Mouse (Mus musculus): ENCODE data around the gene Hoxd13. TPM values are rescaled to one million over a fixed set of nuclear protein-coding genes. Genes with fewer than 3 reads are reported as not detected.

Gene Hoxd13
- not detected in 2 replicates for polyA plus RNA-seq (2015; fragmentation: Nextera tagmentation; extraction: Ambion mirVana)

GRCm38 (mm10) chr2:74667842-74668357, at the start of gene Hoxd13:
TSS of gene Hoxd13 (plus strand) at chr2:74668310.
- peak within 1 kb of the TSS; percentile 55 for H3K4me3 ChIP-seq
- peak within 1 kb of the TSS; percentile 76 for H3K4me2 ChIP-seq
- peaks cover 16% of the 10 kb centered on the region for H3K4me1 ChIP-seq
- peaks cover 99% of the 10 kb centered on the region for H3K27me3 ChIP-seq (replicated peaks)
- H3K27ac ChIP-seq (replicated peaks) = no peak within 1 kb of the TSS
- no peaks in the 10 kb centered on the region for H3K36me3 ChIP-seq
- 2% methylated on average over 28 of the region's 51 CpGs for WGBS
- H3K9ac ChIP-seq = peak within 1 kb of the TSS; percentile 52; the same call in 1 of the 2 replicates
- peak; percentile 54 for ATAC-seq (ENCODE audit: extremely low read depth, insufficient number of reproducible peaks, low FRiP score, low TSS enrichment)
- H3K9me3 ChIP-seq = no peaks in the 10 kb centered on the region

DNA sequence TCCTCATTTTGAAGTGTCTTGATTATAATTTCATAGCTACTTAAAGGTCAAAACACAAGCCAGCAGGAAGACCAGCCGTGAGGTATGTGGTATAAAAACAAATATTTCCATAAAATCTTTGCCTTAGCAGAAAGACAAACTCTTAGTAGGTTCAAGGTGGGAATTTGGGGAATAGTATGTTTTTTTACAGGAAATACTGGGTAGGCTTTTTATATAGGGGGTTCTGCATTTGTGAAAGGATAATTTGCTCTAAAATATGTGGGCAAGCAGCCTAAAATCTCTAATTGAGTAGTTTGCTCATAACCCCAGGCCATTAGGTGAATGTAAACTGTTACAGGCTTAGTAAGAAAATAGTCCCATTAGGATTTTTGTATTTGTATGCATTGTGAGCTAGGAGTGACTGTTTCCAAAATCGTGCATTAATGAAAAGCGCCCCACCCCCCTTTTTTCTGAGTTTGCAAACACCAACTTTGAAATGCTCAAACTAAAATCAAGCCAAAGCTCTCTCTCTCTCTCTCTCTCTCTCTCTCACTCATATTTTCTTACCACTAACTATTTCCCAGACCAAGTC, 48.3 kb upstream of the Hoxd13 start:
- Histone ChIP-seq H3K27ac (replicated peaks) (no peak overlapping the region), H3K27me3 (replicated peaks) (no peaks in the 10 kb centered on the region), H3K4me2 (no peak overlapping the region), H3K9ac (no peak overlapping the region), H3K4me1 (no peaks in the 10 kb centered on the region), H3K9me3 (no peaks in the 10 kb centered on the region), H3K4me3 (no peak overlapping the region), H3K36me3 (no peaks in the 10 kb centered on the region)
- ATAC-seq (ENCODE audit: extremely low read depth, insufficient number of reproducible peaks, low FRiP score, low TSS enrichment) = no peak
- 75% methylated on average over 3 of the region's 3 CpGs for WGBS

DNA sequence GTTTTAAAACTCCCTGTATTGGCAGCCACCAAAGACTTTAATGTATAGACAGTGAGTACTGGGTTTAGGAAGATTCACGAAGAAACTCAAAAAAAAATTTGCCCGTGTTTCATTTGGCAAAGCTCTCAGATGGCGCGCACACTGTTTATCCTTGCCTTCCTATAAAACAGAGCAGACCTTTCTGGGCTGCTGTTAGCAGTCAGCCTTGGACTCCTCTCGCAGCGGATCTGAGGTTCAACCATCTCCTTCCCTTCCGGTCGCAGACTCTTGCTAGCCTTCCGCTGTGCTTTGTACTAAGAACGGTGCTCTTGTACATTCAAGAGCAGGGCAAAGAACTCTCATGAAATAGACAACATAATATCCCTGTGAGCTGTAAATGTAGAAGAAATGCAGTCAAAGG, 47.7 kb upstream of the Hoxd13 start:
- H3K9ac ChIP-seq = no peak overlapping the region
- H3K4me2 ChIP-seq = no peak overlapping the region
- no peaks in the 10 kb centered on the region for H3K4me1 ChIP-seq
- H3K36me3 ChIP-seq = no peaks in the 10 kb centered on the region
- no peaks in the 10 kb centered on the region for H3K9me3 ChIP-seq
- 84% methylated on average over 10 of the region's 10 CpGs for WGBS
- H3K4me3 ChIP-seq = no peak overlapping the region
- no peaks in the 10 kb centered on the region for H3K27me3 ChIP-seq (replicated peaks)
- no peak overlapping the region for H3K27ac ChIP-seq (replicated peaks)
- no peak for ATAC-seq (ENCODE audit: extremely low read depth, insufficient number of reproducible peaks, low FRiP score, low TSS enrichment)

- Histone ChIP-seq H3K9ac (no peak overlapping the region), H3K36me3 (no peaks in the 10 kb centered on the region)
- 57% methylated on average over 4 of the region's 4 CpGs for WGBS
Measured at GRCm38 (mm10) chr2:74635412-74635811, 32.7 kb upstream of the Hoxd13 start.

GRCm38 (mm10) chr2:74642431-74642830, 25.7 kb upstream of the Hoxd13 start:
- Histone ChIP-seq H3K27ac (replicated peaks) (no peak overlapping the region), H3K9ac (no peak overlapping the region), H3K4me2 (no peak overlapping the region), H3K9me3 (no peaks in the 10 kb centered on the region), H3K27me3 (replicated peaks) (peaks cover 50% of the 10 kb centered on the region), H3K4me1 (no peaks in the 10 kb centered on the region), H3K4me3 (no peak overlapping the region), H3K36me3 (no peaks in the 10 kb centered on the region)
- 68% methylated on average over 5 of the region's 5 CpGs for WGBS
- ATAC-seq (ENCODE audit: extremely low read depth, insufficient number of reproducible peaks, low FRiP score, low TSS enrichment) = no peak

More at GRCm38 (mm10) chr2:74635412-74635811, 32.7 kb upstream of the Hoxd13 start:
- Histone ChIP-seq H3K27ac (replicated peaks) (no peak overlapping the region), H3K27me3 (replicated peaks) (0 out of 2 replicates have a peak, but pooled peaks cover 6% of the 10 kb centered on the region), H3K4me2 (no peak overlapping the region), H3K4me1 (no peaks in the 10 kb centered on the region), H3K4me3 (no peak overlapping the region), H3K9me3 (peaks cover 3% of the 10 kb centered on the region; the same call in 1 of the 2 replicates)
- no peak for ATAC-seq (ENCODE audit: extremely low read depth, insufficient number of reproducible peaks, low FRiP score, low TSS enrichment)

DNA sequence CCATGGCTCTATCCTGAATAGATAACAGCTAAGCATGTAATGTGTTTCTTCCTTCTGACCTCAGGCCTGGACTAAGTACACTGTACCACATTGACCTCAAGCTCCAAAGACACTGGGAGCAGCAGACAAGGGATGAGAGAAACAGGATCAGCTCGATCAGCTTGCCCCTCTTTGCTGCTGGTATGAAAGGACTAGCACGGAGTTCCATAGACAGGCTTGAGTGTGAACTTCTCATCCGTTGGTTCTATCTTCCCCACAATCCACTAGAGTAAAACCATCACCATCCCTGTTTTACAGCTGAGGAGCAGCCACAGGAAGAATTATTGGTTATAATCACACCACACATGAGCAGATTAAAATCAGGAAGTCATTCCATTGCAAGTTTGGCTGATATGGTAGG, 22.5 kb upstream of the Hoxd13 start:
- no peak overlapping the region for H3K4me2 ChIP-seq
- 62% methylated on average over 3 of the region's 3 CpGs for WGBS
- no peaks in the 10 kb centered on the region for H3K4me1 ChIP-seq
- H3K9ac ChIP-seq = no peak overlapping the region
- no peak overlapping the region for H3K27ac ChIP-seq (replicated peaks)
- no peaks in the 10 kb centered on the region for H3K9me3 ChIP-seq
- ATAC-seq (ENCODE audit: extremely low read depth, insufficient number of reproducible peaks, low FRiP score, low TSS enrichment) = no peak
- peaks cover 80% of the 10 kb centered on the region for H3K27me3 ChIP-seq (replicated peaks)
- H3K4me3 ChIP-seq = no peak overlapping the region
- no peaks in the 10 kb centered on the region for H3K36me3 ChIP-seq

- Histone ChIP-seq H3K27me3 (replicated peaks) (peaks cover 95% of the 10 kb centered on the region), H3K36me3 (no peaks in the 10 kb centered on the region), H3K4me1 (no peaks in the 10 kb centered on the region), H3K4me3 (no peak overlapping the region), H3K9me3 (no peaks in the 10 kb centered on the region), H3K4me2 (no peak overlapping the region), H3K9ac (no peak overlapping the region), H3K27ac (replicated peaks) (no peak overlapping the region)
- WGBS = 11% methylated on average over 7 of the region's 7 CpGs
- ATAC-seq (ENCODE audit: extremely low read depth, insufficient number of reproducible peaks, low FRiP score, low TSS enrichment) = no peak
Measured at GRCm38 (mm10) chr2:74647082-74647864, 20.8 kb upstream of the Hoxd13 start.

DNA sequence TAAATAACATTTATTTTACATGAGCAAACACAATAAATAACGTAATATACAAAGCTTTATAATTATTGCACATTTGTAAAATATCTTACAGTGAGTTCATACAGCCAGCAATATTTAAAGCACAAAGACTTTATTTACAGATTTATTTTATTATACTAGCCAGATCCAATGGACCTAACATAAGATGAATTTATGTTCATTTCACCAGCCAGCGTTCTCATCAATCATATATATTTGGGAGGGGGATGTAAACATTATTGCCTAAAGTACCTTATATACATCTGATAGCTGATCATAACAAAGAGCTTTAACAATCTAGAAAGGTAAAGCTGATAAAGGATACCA, 15.1 kb upstream of the Hoxd13 start:
- H3K9ac ChIP-seq = no peak overlapping the region
- 39% methylated on average over 2 of the region's 2 CpGs for WGBS
- no peaks in the 10 kb centered on the region for H3K9me3 ChIP-seq
- H3K27me3 ChIP-seq (replicated peaks) = peaks cover 91% of the 10 kb centered on the region
- no peak for ATAC-seq (ENCODE audit: extremely low read depth, insufficient number of reproducible peaks, low FRiP score, low TSS enrichment)
- H3K36me3 ChIP-seq = no peaks in the 10 kb centered on the region
- no peak overlapping the region for H3K27ac ChIP-seq (replicated peaks)
- no peak overlapping the region for H3K4me2 ChIP-seq
- no peak overlapping the region for H3K4me3 ChIP-seq
- H3K4me1 ChIP-seq = peaks cover 14% of the 10 kb centered on the region

- H3K4me3 ChIP-seq = no peak overlapping the region
- peaks cover 14% of the 10 kb centered on the region for H3K4me1 ChIP-seq
- no peak for ATAC-seq (ENCODE audit: extremely low read depth, insufficient number of reproducible peaks, low FRiP score, low TSS enrichment)
- 13% methylated on average over 17 of the region's 17 CpGs for WGBS
- no peaks in the 10 kb centered on the region for H3K36me3 ChIP-seq
- H3K9ac ChIP-seq = no peak overlapping the region
- no peaks in the 10 kb centered on the region for H3K9me3 ChIP-seq
- H3K4me2 ChIP-seq = no peak overlapping the region
- H3K27me3 ChIP-seq (replicated peaks) = peaks cover 91% of the 10 kb centered on the region
- H3K27ac ChIP-seq (replicated peaks) = no peak overlapping the region
Measured at GRCm38 (mm10) chr2:74653781-74654535, 14.2 kb upstream of the Hoxd13 start.

DNA sequence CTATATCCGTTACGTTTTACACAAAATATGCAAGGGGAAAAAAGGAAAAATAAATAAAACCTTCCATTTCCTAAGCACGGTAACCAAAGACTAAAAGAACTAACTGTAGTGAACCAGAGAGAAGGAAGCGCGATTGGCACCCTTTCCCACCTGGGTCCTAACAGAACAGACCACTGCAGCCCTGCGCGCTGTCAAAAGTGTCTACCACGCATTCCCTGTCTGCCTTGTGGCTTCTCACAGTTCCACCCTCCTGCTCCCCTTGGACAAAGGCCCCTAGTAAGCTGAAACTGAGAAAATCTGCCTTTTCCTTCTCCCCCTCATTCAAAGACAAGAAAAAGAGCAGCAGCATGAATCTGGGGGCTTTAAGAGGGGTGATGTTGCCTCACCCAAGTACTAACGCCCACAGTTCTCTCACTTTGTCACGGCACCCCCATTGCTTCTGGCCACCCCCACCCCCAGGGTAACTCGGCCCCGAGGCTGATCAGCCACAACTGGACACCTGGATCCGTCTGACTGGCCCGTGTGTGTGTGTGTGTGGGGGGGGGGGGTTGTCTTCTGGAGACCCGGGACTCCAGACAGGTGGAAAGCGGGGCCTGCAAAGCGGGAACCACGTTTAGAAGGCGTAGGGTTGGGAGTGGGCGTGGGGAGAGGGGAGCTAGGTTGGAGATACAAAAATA, 13.2 kb upstream of the Hoxd13 start:
- H3K9me3 ChIP-seq = no peaks in the 10 kb centered on the region
- H3K27ac ChIP-seq (replicated peaks) = no peak overlapping the region
- no peak overlapping the region for H3K9ac ChIP-seq
- 5% methylated on average over 20 of the region's 20 CpGs for WGBS
- no peak for ATAC-seq (ENCODE audit: extremely low read depth, insufficient number of reproducible peaks, low FRiP score, low TSS enrichment)
- 0 out of 2 replicates have a peak overlapping the region, but pooled peaks have one; percentile 68 for H3K4me2 ChIP-seq
- H3K4me1 ChIP-seq = peaks cover 14% of the 10 kb centered on the region
- H3K36me3 ChIP-seq = no peaks in the 10 kb centered on the region
- H3K4me3 ChIP-seq = peak overlapping the region; percentile 50
- H3K27me3 ChIP-seq (replicated peaks) = peaks cover 91% of the 10 kb centered on the region

DNA sequence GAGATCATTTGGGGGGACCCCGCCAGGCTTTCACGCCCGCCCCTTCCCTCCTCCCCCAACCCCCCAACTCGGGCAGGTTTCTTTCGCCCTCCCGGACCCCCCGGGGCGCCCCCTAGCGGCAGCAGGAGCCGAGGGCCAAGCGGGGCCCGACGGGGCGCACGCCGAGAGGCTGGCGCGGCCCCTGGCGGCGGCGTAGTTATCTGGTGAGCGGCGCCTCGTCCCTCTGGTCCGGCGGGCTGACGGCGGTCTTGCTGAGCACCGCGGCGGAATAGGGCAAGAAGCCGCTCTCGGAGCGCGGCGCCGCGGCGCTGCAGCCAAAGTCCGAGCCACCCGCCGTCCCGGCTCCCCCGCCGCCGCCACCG, 12.7 kb upstream of the Hoxd13 start:
- H3K36me3 ChIP-seq = no peaks in the 10 kb centered on the region
- H3K9me3 ChIP-seq = no peaks in the 10 kb centered on the region
- H3K4me1 ChIP-seq = peaks cover 14% of the 10 kb centered on the region
- H3K4me3 ChIP-seq = peak overlapping the region; percentile 50
- 1% methylated on average over 42 of the region's 47 CpGs for WGBS
- peaks cover 91% of the 10 kb centered on the region for H3K27me3 ChIP-seq (replicated peaks)
- no peak overlapping the region for H3K27ac ChIP-seq (replicated peaks)
- H3K9ac ChIP-seq = peak overlapping the region; percentile 37; the same call in 1 of the 2 replicates
- no peak for ATAC-seq (ENCODE audit: extremely low read depth, insufficient number of reproducible peaks, low FRiP score, low TSS enrichment)
- peak overlapping the region; percentile 68 for H3K4me2 ChIP-seq

Data from heart, embryonic 13.5 days (tissue).